Mouse (Mus musculus) kidney, postnatal 10 days (tissue): ENCODE data around the gene Hist1h3a.
"Not testable (repeated sequence)": the region's sequence is repeated elsewhere in the genome, so short reads cannot be mapped to it uniquely, and the experiment has no call there.

ENCODE experiments used
- DNase-seq: peaks from one replicate; pipeline ENCODE4 v3.0.0; 2021; ENCODE audit warnings: mixed read lengths

Gene Hist1h3a

DNA sequence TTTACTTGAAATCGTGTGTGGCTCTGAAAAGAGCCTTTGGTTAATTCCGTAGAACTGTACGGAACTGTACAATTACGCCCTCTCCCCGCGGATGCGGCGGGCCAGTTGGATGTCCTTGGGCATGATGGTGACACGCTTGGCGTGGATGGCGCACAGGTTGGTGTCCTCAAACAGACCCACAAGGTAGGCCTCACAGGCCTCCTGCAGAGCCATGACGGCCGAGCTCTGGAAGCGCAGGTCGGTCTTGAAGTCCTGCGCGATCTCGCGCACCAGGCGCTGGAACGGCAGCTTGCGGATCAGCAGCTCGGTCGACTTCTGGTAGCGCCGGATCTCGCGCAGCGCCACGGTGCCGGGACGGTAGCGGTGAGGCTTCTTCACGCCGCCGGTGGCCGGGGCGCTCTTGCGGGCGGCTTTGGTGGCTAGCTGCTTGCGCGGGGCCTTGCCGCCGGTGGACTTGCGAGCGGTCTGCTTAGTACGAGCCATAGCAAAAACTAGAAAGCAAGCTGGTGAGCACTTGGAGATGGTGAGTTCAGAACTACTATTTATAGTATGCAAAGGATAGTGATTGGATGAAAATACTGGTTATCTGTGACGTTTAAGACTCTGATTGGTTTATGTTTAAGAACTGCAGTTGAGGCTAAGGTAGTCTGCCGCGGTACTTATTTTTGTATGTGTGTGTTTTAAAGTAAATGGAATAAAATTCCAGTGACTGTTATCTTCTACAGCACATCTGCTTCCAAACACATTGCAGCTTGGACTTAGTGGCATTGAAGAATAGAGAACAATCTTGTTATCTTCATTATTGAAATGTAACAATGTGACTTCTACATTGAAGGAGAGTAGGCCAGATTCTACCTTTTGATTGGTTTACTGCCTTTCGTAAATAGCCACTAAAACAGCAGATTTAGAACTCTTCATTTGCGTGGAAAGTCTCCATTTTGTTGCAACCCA lies at the start of gene Hist1h3a:
Gene Hist1h3a, minus strand, starts transcription at position 516 of the 951 bp plus-strand sequence.
- peak; percentile 72 for DNase-seq

DNA sequence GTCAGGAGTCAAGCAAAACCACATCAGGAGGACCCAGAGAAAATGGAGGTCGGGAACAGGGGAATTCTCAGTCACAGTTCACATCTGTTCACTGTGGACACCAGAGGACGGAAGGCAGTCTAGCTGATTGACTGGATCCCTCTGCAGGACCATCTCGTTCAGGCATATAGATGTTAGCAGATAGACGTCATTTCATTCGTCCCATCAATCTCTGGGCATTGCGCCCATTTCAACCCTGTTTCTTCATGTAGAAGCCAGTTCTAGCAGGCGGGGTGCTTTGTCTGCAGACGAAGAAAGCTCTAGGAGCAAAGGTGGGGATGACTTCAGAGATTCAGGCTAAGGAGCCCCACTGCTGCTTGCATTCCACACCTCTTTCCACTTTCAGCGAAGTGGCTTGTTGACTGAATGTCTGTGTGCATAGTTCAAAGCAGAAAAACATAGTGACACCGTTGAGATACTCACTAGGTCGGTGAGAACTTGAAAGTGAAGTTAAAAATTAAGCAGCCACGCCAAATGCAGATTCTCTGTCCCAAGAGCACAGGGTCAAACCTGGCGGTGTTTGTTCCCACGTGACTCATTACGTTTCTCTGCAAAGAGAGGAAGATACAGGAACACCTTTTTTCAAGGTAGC lies 44.4 kb upstream of the Hist1h3a start, which contains the start of gene Slc17a2:
Gene Slc17a2, plus strand, starts transcription at position 572 of the 631 bp plus-strand sequence.
- DNase-seq = peak; percentile 14

- DNase-seq = no peak
These were observed 42.3 kb upstream of the Hist1h3a start for GRCm38 (mm10) chr13:23804532-23804931.

- DNase-seq = no peak
These were observed 37.2 kb upstream of the Hist1h3a start for GRCm38 (mm10) chr13:23799405-23799804.

DNA sequence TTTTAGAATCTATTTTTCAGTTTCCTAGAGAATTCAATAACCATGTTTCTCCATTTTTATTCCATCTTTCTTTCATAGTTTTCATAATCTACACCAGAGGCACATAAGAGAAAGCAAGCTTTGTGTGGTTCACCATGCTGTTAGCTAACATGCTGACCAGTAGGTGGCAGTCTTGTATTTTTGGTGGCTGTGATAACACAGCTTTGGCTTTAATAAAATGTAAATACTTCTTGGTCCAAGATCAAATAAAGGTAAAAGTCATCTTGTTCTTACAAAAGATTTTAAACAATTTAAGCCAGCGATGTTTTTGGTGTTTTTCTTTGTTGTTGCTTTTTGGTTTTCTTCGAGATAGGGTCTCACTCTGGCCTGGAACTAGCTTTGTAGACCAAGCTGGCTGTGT lies 30.3 kb upstream of the Hist1h3a start:
- DNase-seq = peak; percentile 68

DNA sequence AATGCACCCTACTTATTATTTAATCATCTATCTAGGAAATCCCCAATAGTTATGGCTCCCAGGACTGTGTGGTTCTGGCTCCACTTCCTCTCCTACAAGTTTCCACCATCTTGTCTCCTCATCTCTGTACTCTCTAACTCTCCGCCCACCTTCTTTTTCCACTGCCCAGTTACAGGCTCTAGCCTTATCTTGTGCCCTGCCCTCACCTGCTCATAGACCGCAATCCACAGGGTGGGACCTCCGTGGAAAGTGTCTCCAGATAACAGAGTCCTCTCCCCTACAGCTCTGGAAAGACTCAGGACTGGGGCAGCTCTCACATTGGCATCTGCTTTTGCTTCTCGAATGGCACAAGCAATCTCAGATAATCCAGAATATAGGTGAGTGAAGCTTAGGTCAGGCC lies 16.8 kb upstream of the Hist1h3a start:
- DNase-seq = no peak

GRCm38 (mm10) chr13:23778339-23778738 lies 16.2 kb upstream of the Hist1h3a start:
- no peak for DNase-seq

- DNase-seq = peak; percentile 56
These were observed 10.6 kb upstream of the Hist1h3a start for GRCm38 (mm10) chr13:23772561-23773313.

- not testable (repeated sequence) for DNase-seq
These were observed 7.4 kb upstream of the Hist1h3a start, which contains the start of gene Trim38 for GRCm38 (mm10) chr13:23769613-23770012. TSS of gene Trim38 (plus strand) at chr13:23769913.

DNA sequence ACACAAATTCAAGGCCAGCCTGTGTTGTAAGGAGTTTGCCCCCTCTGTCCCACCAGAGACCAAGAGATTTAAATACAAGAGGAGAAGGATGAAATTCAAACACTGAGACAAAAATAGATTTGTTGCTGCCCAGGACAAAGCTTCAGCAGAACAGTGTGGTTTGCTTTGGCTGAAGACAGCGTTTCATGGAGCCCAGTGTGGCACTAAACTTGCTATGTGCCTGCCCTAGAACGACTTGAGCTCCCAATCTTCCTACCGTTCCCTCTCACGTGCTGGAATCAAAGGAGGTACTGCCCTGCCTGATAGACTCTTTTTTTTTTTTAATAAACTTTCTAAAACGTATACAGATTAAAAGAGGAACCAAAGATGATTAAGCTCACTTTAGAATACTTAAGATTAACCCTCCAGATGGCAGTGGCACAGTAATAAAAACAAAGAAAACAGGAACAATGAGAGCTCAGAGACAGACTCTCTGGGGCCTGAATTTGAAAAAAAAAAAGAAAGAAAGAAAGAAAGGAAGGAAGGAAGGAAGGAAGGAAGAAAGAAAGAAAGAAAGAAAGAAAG lies 6.7 kb upstream of the Hist1h3a start:
- DNase-seq = no peak

- DNase-seq = no peak
These were observed 4.6 kb upstream of the Hist1h3a start for GRCm38 (mm10) chr13:23766772-23767171.

DNA sequence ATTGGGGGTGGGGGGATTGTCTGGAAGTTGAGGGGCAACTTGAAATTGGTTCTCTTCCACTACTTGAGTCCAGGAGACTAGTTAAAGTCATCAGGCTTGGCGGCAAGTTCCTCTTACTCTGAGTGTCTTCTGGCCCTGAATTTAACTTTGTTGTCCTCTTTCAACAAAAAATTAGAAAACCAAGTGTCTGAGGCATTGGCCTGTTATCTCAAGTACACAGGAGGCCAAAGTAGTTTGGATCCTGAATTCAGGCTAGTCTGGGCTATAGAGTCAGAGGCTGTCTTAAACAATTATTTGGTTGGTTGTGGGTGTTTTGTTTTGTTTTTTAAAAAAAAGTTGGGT lies 3.0 kb upstream of the Hist1h3a start:
- no peak for DNase-seq

DNA sequence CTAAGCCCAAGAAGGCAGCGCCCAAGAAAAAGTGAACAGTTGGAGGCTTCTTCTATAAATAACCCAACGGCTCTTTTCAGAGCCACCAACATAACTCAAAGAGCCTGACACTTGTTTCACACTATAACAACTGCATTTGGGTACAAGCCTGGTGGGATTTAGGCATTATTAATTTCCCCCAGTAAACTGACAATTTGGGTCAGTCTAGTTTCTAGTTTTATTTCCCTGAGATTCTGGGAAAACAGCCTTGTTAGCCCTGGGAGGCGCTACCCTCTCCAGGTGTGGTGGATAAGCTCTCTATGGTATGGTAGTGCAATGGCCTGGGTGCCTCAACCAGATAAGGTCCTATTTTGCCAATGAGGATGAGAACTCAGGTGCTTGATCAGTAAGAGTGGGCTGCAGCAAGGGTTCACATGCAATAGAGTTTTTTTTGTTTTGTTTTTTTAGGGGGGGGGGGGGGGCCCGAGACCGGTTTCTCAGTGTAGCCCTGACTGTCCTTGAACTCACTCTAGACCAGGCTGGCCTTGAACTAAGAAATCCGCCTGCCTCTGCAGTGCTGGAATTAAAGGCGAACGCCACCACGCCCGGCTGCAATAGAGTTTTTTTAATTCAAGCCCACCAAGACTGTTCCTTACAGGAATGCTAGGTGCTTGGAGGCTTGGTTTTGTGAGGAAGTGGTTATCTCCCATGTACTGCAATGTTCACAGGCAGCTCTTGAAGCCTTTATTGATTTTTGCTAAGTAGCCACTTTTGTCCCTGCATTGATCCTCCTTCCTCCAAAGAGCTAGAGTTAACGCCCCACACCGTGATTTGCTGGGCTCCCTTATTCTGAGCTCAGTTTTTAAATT lies 2.4 kb upstream of the Hist1h3a start:
- no peak for DNase-seq

- DNase-seq = peak; percentile 91
These were observed 1.6 kb upstream of the Hist1h3a start, which contains the start of gene Hist1h1a for GRCm38 (mm10) chr13:23763586-23764323. TSS of gene Hist1h1a (plus strand) at chr13:23763666.

GRCm38 (mm10) chr13:23763242-23763585 lies 1.0 kb upstream of the Hist1h3a start:
- DNase-seq = no peak

DNA sequence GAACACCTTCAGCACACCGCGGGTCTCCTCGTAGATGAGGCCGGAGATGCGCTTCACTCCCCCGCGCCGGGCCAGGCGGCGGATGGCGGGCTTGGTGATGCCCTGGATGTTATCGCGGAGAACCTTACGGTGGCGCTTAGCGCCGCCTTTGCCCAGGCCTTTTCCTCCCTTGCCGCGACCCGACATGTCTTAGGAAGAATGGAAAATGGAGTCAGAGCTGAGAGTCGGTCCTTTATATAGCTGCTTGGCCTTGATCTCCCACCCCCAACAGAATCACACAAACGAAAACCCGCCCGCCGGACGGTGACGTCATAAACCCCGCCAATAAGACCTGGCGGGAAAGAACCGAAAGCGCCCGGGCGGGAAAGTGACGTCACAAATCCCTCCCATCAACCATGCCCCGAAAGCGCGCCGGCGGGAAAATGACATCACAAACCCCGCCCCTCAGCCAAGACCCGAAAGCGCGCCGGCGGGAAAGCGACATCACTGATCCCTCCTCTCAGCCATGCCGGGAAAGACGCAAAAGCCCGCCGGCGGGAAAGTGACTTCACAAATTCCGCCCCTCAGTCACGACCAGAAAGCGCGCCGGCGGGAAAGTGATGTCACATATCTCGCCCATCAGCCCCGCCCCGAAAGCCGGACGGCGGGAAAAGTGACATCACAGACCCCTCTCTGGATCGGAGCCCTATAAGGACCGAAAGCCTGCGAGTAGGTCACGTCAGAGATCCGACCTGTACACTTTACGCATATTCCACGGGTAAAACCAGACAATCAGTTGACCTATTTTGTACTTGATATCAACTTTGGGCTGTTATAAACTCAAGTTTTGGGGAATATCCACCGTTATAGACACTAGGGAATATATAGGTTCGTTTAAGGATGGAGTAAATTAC lies 968 bp downstream of the Hist1h3a start, which contains the start of gene Hist1h4a:
Gene Hist1h4a, minus strand, starts transcription at position 259 of the 893 bp plus-strand sequence.
- DNase-seq = peak; percentile 100

- no peak for DNase-seq
These were observed 1.8 kb downstream of the Hist1h3a start for GRCm38 (mm10) chr13:23760240-23760971.

DNA sequence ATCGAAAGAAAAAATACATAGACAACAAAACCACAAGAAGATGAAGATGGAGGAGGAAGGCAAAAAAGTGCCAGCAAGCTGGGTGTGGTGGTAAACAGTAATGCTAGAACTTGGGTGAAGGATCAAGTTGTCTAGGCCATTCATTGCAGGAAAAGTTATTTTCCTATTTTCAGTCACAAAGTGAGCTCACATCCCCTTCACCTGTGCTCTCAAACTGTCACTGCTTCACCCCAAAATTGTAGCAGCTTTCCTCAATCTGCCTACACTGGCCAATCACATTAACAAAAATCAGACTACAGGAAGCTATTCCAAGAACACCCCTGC lies 2.3 kb downstream of the Hist1h3a start:
- DNase-seq = no peak

DNA sequence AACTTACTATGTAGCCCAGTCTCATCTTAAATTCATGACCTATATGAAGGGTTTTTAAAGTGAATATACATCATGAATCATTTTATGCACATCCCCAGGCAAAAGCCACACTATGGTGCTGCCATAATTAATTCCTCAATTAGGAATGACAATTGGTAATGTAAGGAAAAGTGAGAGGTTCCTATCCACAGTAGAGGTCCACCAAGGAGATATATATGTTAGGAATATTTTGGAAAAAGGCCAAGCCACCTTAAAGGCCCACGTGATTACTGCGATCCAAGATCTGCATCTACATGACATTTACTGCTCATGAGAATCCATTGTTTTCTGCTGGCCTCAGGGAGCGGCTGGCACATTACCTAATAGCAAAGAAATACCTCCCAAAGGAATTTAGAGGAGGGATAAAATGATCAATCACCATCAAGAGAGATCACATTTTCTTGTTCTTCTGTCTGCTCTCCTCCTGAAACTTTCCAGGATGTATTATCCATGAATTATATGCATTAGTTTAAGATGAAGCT lies 2.9 kb downstream of the Hist1h3a start:
- DNase-seq = no peak
